Mouse (Mus musculus) MN1 (cell line): ENCODE data around the gene Pnrc2.
A peak's percentile ranks its signal among the peaks of the same experiment; 100 is the strongest.

Source experiments
- DNase-seq: peaks from one replicate; pipeline ENCODE4 v3.0.0-alpha.2; 2016; ENCODE audit warnings: low spot score

Gene Pnrc2

GRCm38 (mm10) chr4:135873526-135874202, at the start of gene Pnrc2:
Gene Pnrc2, minus strand, starts transcription at chr4:135873850.
- peak; percentile 96 for DNase-seq

GRCm38 (mm10) chr4:135922190-135922589, 48.5 kb upstream of the Pnrc2 start:
- DNase-seq, result no peak

- DNase-seq, result peak; percentile 75
Observed at GRCm38 (mm10) chr4:135921257-135922120, 47.8 kb upstream of the Pnrc2 start.

- peak; percentile 99 for DNase-seq
Observed at GRCm38 (mm10) chr4:135920304-135921241, 46.9 kb upstream of the Pnrc2 start, which contains the start of gene Fuca1. Gene Fuca1, plus strand, starts transcription at chr4:135920735.

GRCm38 (mm10) chr4:135919280-135919639, 45.6 kb upstream of the Pnrc2 start:
- no peak for DNase-seq

GRCm38 (mm10) chr4:135918635-135919279, 45.1 kb upstream of the Pnrc2 start:
- DNase-seq, result no peak

- no peak for DNase-seq
Observed at GRCm38 (mm10) chr4:135913433-135913832, 39.8 kb upstream of the Pnrc2 start.

GRCm38 (mm10) chr4:135912835-135913234, 39.2 kb upstream of the Pnrc2 start:
- peak; percentile 72 for DNase-seq

GRCm38 (mm10) chr4:135912164-135912563, 38.5 kb upstream of the Pnrc2 start:
- peak; percentile 48 for DNase-seq

- no peak for DNase-seq
Observed at GRCm38 (mm10) chr4:135911531-135911930, 37.9 kb upstream of the Pnrc2 start.

- no peak for DNase-seq
Observed at GRCm38 (mm10) chr4:135909326-135910066, 35.8 kb upstream of the Pnrc2 start.

- peak; percentile 44 for DNase-seq
Observed at GRCm38 (mm10) chr4:135906633-135907032, 33.0 kb upstream of the Pnrc2 start.

GRCm38 (mm10) chr4:135904810-135905209, 31.2 kb upstream of the Pnrc2 start:
- no peak for DNase-seq

- DNase-seq, result no peak
Observed at GRCm38 (mm10) chr4:135902606-135903242, 29.1 kb upstream of the Pnrc2 start.

GRCm38 (mm10) chr4:135900008-135900407, 26.4 kb upstream of the Pnrc2 start:
- no peak for DNase-seq

- no peak for DNase-seq
Observed at GRCm38 (mm10) chr4:135899050-135899448, 25.4 kb upstream of the Pnrc2 start.

GRCm38 (mm10) chr4:135898380-135899049, 24.9 kb upstream of the Pnrc2 start:
- peak; percentile 91 for DNase-seq

GRCm38 (mm10) chr4:135896157-135896556, 22.5 kb upstream of the Pnrc2 start:
- DNase-seq, result no peak

GRCm38 (mm10) chr4:135895071-135895571, 21.5 kb upstream of the Pnrc2 start, which contains the start of gene Cnr2:
Gene Cnr2, plus strand, starts transcription at chr4:135895394.
- no peak for DNase-seq
